Mouse (Mus musculus) hindbrain, postnatal 0 days (tissue): Measurements from ENCODE around the gene Gfral. TPM values are rescaled to one million over a fixed set of nuclear protein-coding genes. Genes with fewer than 3 reads are reported as not detected.

Experiments
- ATAC-seq: fragments of 200-750 bp; cut with Nextera tagmentation; 2 replicates; pipeline ENCODE4 v1.8.0; 2017; ENCODE audit warnings: mild to moderate bottlenecking, moderate TSS enrichment, moderate library complexity
- DNase-seq: peaks from one replicate; pipeline ENCODE4 v3.0.0-alpha.2; 2015; ENCODE audit warnings: low spot score
- H3K27ac ChIP-seq: fragments of 300-500 bp; sonication (generic); 2 replicates; pipeline ENCODE4 v1.5.1; 2014; ENCODE audit warnings: mild to moderate bottlenecking
- H3K27me3 ChIP-seq: fragments of 300-500 bp; sonication (generic); 2 replicates; pipeline ENCODE4 v1.6.1; 2014; ENCODE audit warnings: low read length, mixed read lengths; ENCODE audit not compliant: insufficient read depth
- H3K36me3 ChIP-seq: fragments of 300-500 bp; sonication (generic); 2 replicates; pipeline ENCODE4 v1.6.1; 2014; ENCODE audit warnings: low read length, mixed read lengths; ENCODE audit not compliant: insufficient read depth
- H3K4me1 ChIP-seq: fragments of 300-500 bp; sonication (generic); 2 replicates; pipeline ENCODE4 v1.6.1; 2014; ENCODE audit warnings: antibody characterized with exemption, low read length, mixed read lengths; ENCODE audit not compliant: insufficient read depth
- H3K4me2 ChIP-seq: fragments of 300-500 bp; sonication (generic); 2 replicates; pipeline ENCODE4 v1.6.1; 2014; ENCODE audit warnings: low read depth, mild to moderate bottlenecking, low read length, moderate library complexity, mixed read lengths
- H3K4me3 ChIP-seq: fragments of 300-500 bp; sonication (generic); 2 replicates; pipeline ENCODE4 v1.5.1; 2014; ENCODE audit warnings: low read length
- H3K9ac ChIP-seq: fragments of 300-500 bp; sonication (generic); replicated peaks from 2 replicates; pipeline ENCODE4 v1.6.1; 2014; ENCODE audit warnings: mild to moderate bottlenecking, low read length, moderate library complexity, mixed read lengths
- H3K9me3 ChIP-seq: fragments of 300-500 bp; sonication (generic); 2 replicates; pipeline ENCODE4 v1.6.1; 2016; ENCODE audit warnings: low read length, mixed read lengths
- CTCF ChIP-seq: IDR thresholded peaks from 2 replicates; pipeline ENCODE4 v1.5.1; 2016; ENCODE audit warnings: antibody characterized with exemption, control low read depth, low read depth
- WGBS: fragments of 180-500 bp; shearing (Covaris S2); extraction: QIAGEN DNeasy Blood & Tissue Kit; methylation state at CpG from one replicate; pipeline ENCODE4 v1.1.7; 2014; 5-methylcytosine and 5-hydroxymethylcytosine counted together
- polyA plus RNA-seq: library from polyadenylated mRNA; unstranded; fragments of >200 nt; fragmentation: Nextera tagmentation; extraction: Ambion mirVana; gene quantifications from 2 replicates; pipeline ENCODE4 v1.2.1, GENCODE M21; 2015
- total RNA-seq: library from RNA; depleted of rRNA; stranded (reverse); fragments of >200 nt; gene quantifications from 2 replicates; pipeline ENCODE4 v1.2.3, GENCODE M21; 2014; rRNA removed

Gene Gfral
- 0.10 TPM in 1 of 2 replicates, not detected in the other for total RNA-seq
- not detected in 2 replicates for polyA plus RNA-seq

GRCm38 (mm10) chr9:76213557-76213956, at the start of gene Gfral:
TSS of gene Gfral (minus strand) at chr9:76213657.
- TF ChIP-seq CTCF, result no peak

GRCm38 (mm10) chr9:76257731-76258130, 44.3 kb upstream of the Gfral start:
- Histone ChIP-seq H3K4me2 (no peak overlapping the region), H3K4me1 (no peaks in the 10 kb centered on the region), H3K27ac (no peak overlapping the region), H3K36me3 (no peaks in the 10 kb centered on the region), H3K27me3 (no peaks in the 10 kb centered on the region), H3K4me3 (no peak overlapping the region), H3K9me3 (no peaks in the 10 kb centered on the region), H3K9ac (no peak overlapping the region)
- ATAC-seq (no peak), DNase-seq (no peak)
- 78% methylated on average over 5 of the region's 5 CpGs for WGBS
- no peak for TF ChIP-seq CTCF

More at GRCm38 (mm10) chr9:76213557-76213956, at the start of gene Gfral:
- no peaks in the 10 kb centered on the region for H3K9me3 ChIP-seq
- 78% methylated on average over 2 of the region's 2 CpGs for WGBS
- no peaks in the 10 kb centered on the region for H3K36me3 ChIP-seq
- no peak within 1 kb of the TSS for H3K4me2 ChIP-seq
- ATAC-seq, result no peak
- H3K27me3 ChIP-seq, result no peaks in the 10 kb centered on the region
- no peak for DNase-seq
- H3K4me1 ChIP-seq, result no peaks in the 10 kb centered on the region
- H3K9ac ChIP-seq, result no peak within 1 kb of the TSS
- no peak within 1 kb of the TSS for H3K27ac ChIP-seq
- H3K4me3 ChIP-seq, result no peak within 1 kb of the TSS

- no peak overlapping the region for H3K9ac ChIP-seq
- H3K4me3 ChIP-seq, result no peak overlapping the region
- WGBS, result 80% methylated on average over 7 of the region's 7 CpGs
- no peaks in the 10 kb centered on the region for H3K27me3 ChIP-seq
- H3K9me3 ChIP-seq, result no peaks in the 10 kb centered on the region
- ATAC-seq (no peak), DNase-seq (no peak)
- no peaks in the 10 kb centered on the region for H3K4me1 ChIP-seq
- H3K4me2 ChIP-seq, result no peak overlapping the region
- no peak overlapping the region for H3K27ac ChIP-seq
- TF ChIP-seq CTCF, result no peak
- H3K36me3 ChIP-seq, result no peaks in the 10 kb centered on the region
Observed at GRCm38 (mm10) chr9:76252544-76252943, 39.1 kb upstream of the Gfral start.

GRCm38 (mm10) chr9:76252109-76252508, 38.7 kb upstream of the Gfral start:
- Histone ChIP-seq H3K4me1 (no peaks in the 10 kb centered on the region), H3K4me3 (no peak overlapping the region), H3K36me3 (no peaks in the 10 kb centered on the region), H3K27ac (no peak overlapping the region), H3K9ac (no peak overlapping the region), H3K4me2 (no peak overlapping the region), H3K27me3 (no peaks in the 10 kb centered on the region), H3K9me3 (no peaks in the 10 kb centered on the region)
- ATAC-seq, result no peak
- DNase-seq, result no peak
- WGBS, result 92% methylated on average over 4 of the region's 4 CpGs
- TF ChIP-seq CTCF, result no peak

- ATAC-seq (no peak), DNase-seq (no peak)
- Histone ChIP-seq H3K4me3 (no peak overlapping the region), H3K27me3 (no peaks in the 10 kb centered on the region), H3K27ac (no peak overlapping the region), H3K9ac (no peak overlapping the region), H3K36me3 (no peaks in the 10 kb centered on the region), H3K4me1 (no peaks in the 10 kb centered on the region), H3K4me2 (no peak overlapping the region), H3K9me3 (no peaks in the 10 kb centered on the region)
- WGBS, result 74% methylated on average over 1 of the region's 1 CpGs
- TF ChIP-seq CTCF, result no peak
Observed at GRCm38 (mm10) chr9:76242322-76242721, 28.9 kb upstream of the Gfral start.

- Histone ChIP-seq H3K9ac (no peak overlapping the region), H3K4me1 (no peaks in the 10 kb centered on the region), H3K27ac (no peak overlapping the region), H3K4me2 (no peak overlapping the region), H3K27me3 (no peaks in the 10 kb centered on the region), H3K36me3 (no peaks in the 10 kb centered on the region), H3K4me3 (no peak overlapping the region), H3K9me3 (no peaks in the 10 kb centered on the region)
- no peak for TF ChIP-seq CTCF
- WGBS, result 85% methylated on average over 5 of the region's 5 CpGs
- DNase-seq (no peak), ATAC-seq (no peak)
Observed at GRCm38 (mm10) chr9:76237946-76238345, 24.5 kb upstream of the Gfral start.

- 66% methylated on average over 12 of the region's 12 CpGs for WGBS
Observed at GRCm38 (mm10) chr9:76237243-76237642, 23.8 kb upstream of the Gfral start.

More at GRCm38 (mm10) chr9:76237243-76237642, 23.8 kb upstream of the Gfral start:
- Histone ChIP-seq H3K9me3 (no peaks in the 10 kb centered on the region), H3K9ac (no peak overlapping the region), H3K4me2 (no peak overlapping the region), H3K27ac (no peak overlapping the region), H3K4me3 (no peak overlapping the region), H3K27me3 (no peaks in the 10 kb centered on the region), H3K4me1 (no peaks in the 10 kb centered on the region), H3K36me3 (no peaks in the 10 kb centered on the region)
- DNase-seq (no peak), ATAC-seq (no peak)
- no peak for TF ChIP-seq CTCF
